Mouse (Mus musculus) kidney, postnatal 10 days (tissue): ENCODE data around the gene Fam196b.

Experiments
- DNase-seq: peaks from one replicate; pipeline ENCODE4 v3.0.0; 2021; ENCODE audit warnings: mixed read lengths

The Fam196b gene

GRCm38 (mm10) chr11:34337907-34338306 lies 23.3 kb downstream of the Fam196b start:
- DNase-seq = no peak

- DNase-seq = no peak
Observed at GRCm38 (mm10) chr11:34339693-34340092, 25.1 kb downstream of the Fam196b start.

DNA sequence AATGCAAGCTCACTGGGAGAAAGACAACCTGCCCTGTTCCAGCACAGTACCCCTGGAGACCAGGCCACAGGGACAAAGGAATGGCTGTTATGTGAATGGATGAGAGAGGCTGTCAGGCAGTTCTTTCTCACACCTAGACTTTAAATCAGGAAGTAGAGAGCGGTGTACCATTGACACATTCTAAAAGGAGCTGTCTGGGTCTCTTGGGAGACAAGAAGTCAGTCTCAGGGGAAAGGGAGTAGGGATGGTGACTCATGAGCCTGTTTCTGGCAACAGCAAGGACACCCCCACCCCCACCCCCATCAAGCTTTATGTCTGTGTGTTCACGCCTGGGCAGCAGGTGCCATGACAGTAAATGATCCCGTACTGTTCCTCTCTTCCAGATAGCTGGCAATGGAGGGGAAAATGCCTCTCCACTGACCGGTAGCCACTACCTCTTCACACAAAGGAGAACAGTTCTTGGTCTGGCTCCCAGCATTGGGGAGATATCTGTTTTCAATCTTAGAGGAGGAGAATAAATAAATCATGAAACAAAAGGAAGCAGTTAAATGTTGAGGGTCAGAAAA lies 29.2 kb downstream of the Fam196b start:
- DNase-seq = no peak

GRCm38 (mm10) chr11:34344310-34344709 lies 29.7 kb downstream of the Fam196b start:
- no peak for DNase-seq

- DNase-seq = peak; percentile 67
Observed at GRCm38 (mm10) chr11:34348287-34348918, 33.8 kb downstream of the Fam196b start.

DNA sequence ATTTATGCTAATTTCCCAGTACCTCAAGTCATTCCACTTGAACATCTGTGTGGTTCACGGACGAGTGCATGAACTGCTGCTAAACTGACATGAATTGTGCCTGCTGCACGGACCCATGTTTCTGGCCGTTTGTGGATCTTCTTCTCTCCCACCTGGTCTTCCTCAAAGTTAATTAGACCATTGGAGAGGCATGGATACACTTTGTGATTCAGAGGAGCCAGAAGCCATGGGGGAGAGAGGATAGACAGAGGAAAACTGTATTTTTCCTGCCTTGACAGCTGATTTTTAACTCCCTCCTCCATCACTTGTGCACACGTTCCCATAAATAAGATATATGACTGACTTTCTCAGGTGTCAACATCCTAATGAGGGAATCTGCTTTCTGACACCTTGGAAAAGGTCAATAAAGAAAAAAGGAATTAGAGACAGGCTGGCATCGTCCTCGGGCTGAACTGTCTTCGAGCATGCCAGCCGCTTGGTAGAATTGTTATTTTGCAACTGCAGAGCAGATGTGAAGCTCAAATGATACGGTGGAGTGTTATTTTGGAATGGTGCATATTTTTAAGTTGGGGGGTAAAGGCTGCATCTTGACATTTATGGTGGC lies 34.9 kb downstream of the Fam196b start:
- DNase-seq = no peak

DNA sequence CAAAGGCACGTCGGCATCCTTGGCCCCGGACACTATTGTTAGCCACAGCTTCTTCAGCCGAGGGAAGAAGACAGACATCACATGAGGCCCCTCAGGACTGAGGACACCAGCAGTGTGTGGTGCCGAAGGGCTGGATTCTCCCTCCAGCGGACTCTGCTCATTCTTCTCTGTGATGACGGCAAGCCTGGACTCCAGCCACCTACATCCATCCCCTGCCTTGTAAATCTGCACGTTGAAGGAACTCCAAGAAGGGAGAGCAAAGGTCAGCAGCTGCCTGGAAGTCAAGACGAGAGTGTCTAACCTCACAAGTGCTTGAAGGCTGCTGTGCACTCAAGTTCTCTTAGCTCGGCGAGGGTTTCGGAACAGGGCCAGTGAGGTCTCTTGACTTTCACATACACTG lies 40.8 kb downstream of the Fam196b start:
- peak; percentile 74 for DNase-seq

- no peak for DNase-seq
Observed at GRCm38 (mm10) chr11:34356109-34356508, 41.5 kb downstream of the Fam196b start.

DNA sequence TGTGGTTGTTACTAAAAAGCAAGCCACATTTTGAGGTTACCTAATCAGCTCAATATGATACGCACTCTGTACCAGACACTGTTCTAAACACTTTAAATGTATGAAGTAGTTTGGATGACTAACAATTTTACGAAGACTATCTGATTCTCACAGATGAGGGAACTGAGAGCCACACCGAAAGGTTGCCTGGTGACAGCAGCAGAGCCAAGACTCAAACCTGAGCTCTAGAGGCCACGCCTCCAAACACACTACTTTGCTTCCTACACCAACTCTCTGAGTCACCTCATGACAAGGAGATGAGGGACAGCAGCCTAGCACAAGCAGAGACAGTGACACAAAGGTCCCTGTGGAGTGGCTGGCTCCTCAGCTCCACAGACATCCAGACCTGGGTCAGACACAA lies 57.6 kb downstream of the Fam196b start:
- DNase-seq = no peak

DNA sequence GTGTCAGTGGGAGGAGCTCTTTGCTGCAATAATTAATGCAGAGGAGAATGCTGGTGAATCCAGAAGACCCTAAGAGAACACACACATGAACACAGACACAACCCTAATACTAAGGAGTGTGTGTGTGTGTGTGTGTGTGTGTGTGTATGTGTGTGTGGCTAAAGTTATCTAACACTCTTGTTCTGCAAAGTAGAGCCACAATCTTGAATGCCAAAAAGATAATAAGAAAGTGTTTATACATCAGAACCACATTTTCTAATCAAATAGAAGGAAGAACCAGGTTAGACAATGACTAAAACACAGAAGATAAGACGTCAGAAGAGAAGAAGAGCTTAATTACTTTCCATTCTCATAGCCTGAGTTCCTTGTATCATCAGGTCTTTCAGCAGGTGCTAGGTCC lies 60.9 kb downstream of the Fam196b start:
- DNase-seq = no peak

DNA sequence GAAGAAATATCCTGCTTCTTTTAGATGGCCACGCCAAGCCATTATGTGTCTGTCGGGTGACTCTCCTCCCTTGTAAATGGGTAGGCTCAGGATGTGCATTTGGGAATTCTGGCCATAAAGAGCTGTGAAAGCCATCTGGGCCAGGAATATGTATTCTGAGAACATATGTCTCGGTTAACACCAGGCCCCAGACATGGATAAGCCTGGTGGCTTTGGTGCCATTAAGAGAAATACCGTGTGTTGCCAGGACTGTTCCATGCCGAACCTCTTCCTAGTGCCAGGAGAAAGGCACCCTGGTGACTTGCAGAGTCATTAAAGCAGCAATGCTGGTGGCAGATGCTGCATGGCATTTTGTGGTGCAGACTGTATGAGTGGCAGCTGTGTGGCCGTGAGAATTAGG lies 63.0 kb downstream of the Fam196b start:
- DNase-seq = no peak

- no peak for DNase-seq
Observed at GRCm38 (mm10) chr11:34383501-34383900, 68.9 kb downstream of the Fam196b start.

GRCm38 (mm10) chr11:34384178-34384577 lies 69.6 kb downstream of the Fam196b start:
- no peak for DNase-seq

DNA sequence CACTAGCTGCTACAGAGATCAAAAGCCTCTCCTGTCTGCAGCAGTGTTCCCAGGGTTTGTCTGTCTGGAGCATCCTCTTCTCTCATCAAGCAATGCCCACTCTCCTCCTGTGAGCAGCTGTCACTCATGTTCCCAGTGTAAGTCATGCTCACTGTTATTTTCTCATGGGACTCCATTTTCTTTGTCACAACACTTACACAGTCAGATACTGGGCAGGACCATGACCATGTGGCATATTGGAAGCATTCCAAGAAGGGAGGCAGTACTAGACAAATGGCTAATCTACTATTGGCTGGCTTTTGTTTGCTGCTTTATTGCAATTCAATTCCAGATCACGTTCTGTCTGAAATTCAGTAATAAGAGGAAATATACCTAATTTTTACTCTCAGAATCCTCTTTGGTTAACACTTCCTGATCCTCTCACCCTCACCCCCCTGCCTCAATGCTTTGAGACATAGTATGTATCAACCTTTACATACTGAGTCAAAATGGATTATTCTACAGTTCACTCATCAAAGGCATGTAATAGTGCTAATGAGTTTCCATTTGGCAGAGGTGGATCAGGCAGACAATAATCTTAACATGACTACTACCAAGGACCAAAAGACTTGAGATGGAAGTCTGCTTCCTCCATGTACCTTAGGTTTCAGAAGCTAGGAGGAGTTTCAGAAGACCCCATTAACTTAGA lies 70.5 kb downstream of the Fam196b start:
- no peak for DNase-seq

GRCm38 (mm10) chr11:34389261-34390116 lies 74.9 kb downstream of the Fam196b start:
- no peak for DNase-seq

- no peak for DNase-seq
Observed at GRCm38 (mm10) chr11:34392105-34392504, 77.5 kb downstream of the Fam196b start.

GRCm38 (mm10) chr11:34395802-34396201 lies 81.2 kb downstream of the Fam196b start:
- no peak for DNase-seq

DNA sequence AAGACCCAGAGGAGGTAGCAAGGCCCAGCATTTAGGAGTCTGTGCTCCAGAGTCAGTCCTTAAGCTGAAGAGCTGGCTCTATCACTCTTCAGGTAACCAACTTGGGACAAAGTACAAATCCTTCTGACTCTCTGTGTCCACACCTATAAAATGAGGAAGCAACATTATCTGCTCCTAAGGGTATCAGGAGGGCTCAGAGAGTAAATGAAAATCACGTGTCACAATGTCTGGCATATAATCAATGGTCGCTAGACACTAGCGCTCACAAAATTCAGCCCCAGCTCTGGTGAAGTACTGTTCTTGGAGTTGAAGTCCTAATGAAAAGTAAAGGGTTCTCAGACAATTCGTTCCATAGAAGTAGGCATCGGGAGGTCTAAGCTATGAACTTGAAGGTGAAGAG lies 83.0 kb downstream of the Fam196b start:
- DNase-seq = no peak

DNA sequence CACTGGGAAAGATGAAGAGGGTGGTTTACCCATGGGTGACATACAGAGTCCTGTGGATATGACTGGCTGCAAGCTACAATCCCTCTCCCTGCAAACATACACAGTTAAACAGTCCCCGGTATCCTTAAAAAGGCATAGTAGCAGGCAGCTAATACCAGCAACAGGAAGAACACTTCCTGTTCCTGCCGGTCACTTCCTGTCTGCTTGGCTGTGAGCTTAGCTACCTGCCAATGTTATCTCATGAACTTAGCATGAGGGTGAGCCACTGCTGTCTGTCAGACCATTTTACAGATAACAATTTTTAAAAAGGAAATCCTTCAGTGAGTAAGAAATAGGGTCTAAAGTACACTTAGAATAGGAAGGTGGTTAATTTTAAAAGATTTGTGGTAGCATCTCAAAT lies 83.9 kb downstream of the Fam196b start:
- DNase-seq = peak; percentile 8

- no peak for DNase-seq
Observed at GRCm38 (mm10) chr11:34401343-34401742, 86.7 kb downstream of the Fam196b start.

- DNase-seq = no peak
Observed at GRCm38 (mm10) chr11:34405311-34405710, 90.7 kb downstream of the Fam196b start.

DNA sequence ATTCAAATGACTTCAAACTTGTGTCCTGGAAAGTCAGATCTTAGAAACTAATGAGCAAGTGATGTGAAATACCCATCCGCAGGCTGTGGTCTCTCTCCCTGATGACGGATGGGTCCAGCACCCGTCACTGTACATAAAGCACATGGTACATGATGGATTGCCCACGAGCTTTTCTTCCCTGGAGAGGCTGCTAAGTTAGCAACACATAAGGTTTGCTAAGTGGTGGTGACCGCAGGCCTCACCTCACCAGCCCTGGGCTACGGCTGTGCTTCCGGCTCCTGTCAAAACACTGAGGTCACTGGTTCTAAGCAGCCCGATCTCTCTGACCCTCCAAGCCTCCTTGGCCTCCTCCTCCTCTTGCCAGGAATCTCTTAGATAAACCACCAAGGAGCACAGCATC lies 91.7 kb downstream of the Fam196b start:
- no peak for DNase-seq

GRCm38 (mm10) chr11:34406850-34407249 lies 92.2 kb downstream of the Fam196b start:
- DNase-seq = no peak
